Mouse (Mus musculus) thymus, adult 2 months (tissue): ENCODE measurements around the gene Plaur. TPM values are rescaled to one million over a fixed set of nuclear protein-coding genes. Genes with fewer than 3 reads are reported as not detected.
A peak's percentile ranks its signal among the peaks of the same experiment; 100 is the strongest.

Experiments used
- DNase-seq: peaks from one replicate; pipeline ENCODE4 v3.0.0; 2021
- H3K27ac ChIP-seq: fragments of 200-500 bp; 2 replicates; pipeline ENCODE4 v1.5.1; 2012; ENCODE audit warnings: low read length, control low read depth; ENCODE audit not compliant: control insufficient read depth, insufficient read depth
- H3K27me3 ChIP-seq: fragments of 200-500 bp; 2 replicates; pipeline ENCODE4 v1.6.1; 2012; ENCODE audit warnings: mild to moderate bottlenecking, low read length, moderate library complexity, mixed read lengths; ENCODE audit not compliant: control insufficient read depth, insufficient read depth
- H3K36me3 ChIP-seq: fragments of 200-500 bp; 2 replicates; pipeline ENCODE4 v1.6.1; 2012; ENCODE audit warnings: mild to moderate bottlenecking, low read length, moderate library complexity; ENCODE audit not compliant: control insufficient read depth, insufficient read depth
- H3K4me1 ChIP-seq: fragments of 200-500 bp; replicated peaks from 2 replicates; pipeline ENCODE4 v1.6.1; 2012; ENCODE audit warnings: low read length; ENCODE audit not compliant: control insufficient read depth, insufficient read depth
- H3K4me3 ChIP-seq: fragments of 200-500 bp; 2 replicates; pipeline ENCODE4 v1.5.1; 2012; ENCODE audit warnings: mild to moderate bottlenecking, low read length, control low read depth, moderate library complexity; ENCODE audit not compliant: control insufficient read depth, insufficient read depth
- CTCF ChIP-seq: fragments of 200-500 bp; IDR thresholded peaks from 2 replicates; pipeline ENCODE4 v1.5.1; 2012; ENCODE audit warnings: mild to moderate bottlenecking, control low read depth, low read length, moderate library complexity, borderline replicate concordance; ENCODE audit not compliant: control insufficient read depth, poor library complexity, insufficient read depth; ENCODE audit errors: extremely low read depth
- POLR2A ChIP-seq: fragments of 200-500 bp; IDR thresholded peaks from 2 replicates; pipeline ENCODE4 v1.6.1; 2012; ENCODE audit warnings: mild to moderate bottlenecking, low read length, control low read depth, moderate library complexity; ENCODE audit not compliant: control insufficient read depth, poor library complexity, insufficient read depth; ENCODE audit errors: extremely low read depth
- WGBS: fragments of 180-500 bp; shearing (Covaris S2); methylation state at CpG from one replicate; pipeline ENCODE4 v1.1.7; 2018; 5-methylcytosine and 5-hydroxymethylcytosine counted together
- polyA plus RNA-seq: library from polyadenylated mRNA; depleted of rRNA; stranded (reverse); fragments of >200 nt; gene quantifications from 2 replicates; pipeline ENCODE4 v1.2.3, GENCODE M21; 2012

Plaur gene
- polyA plus RNA-seq, 1 experiment: 9.5 TPM

GRCm38 (mm10) chr7:24430551-24431345, 31.5 kb upstream of the Plaur start:
- no peak for DNase-seq
- Histone ChIP-seq H3K4me3 (no peak overlapping the region), H3K36me3 (no peaks in the 10 kb centered on the region)

DNA sequence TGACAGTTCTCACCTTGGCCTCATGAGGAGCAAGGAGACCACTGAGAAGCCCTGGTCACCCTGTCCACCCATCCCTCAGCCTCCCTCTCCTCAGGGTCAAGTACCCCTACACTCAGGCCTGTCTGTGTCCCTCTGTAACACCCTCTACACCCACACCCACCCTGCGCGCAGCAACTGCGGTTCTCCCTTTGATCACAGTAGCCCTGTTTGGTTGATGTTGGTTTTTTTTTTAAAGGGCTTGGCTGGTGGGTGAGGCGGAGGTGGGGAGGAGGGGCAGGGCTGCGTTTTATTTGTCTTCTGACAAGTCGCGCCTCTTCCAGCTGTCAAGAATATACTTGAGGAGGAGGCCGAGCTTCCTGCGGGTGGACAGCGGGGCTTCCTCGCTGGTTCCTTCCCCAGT, 30.6 kb upstream of the Plaur start:
- no peaks in the 10 kb centered on the region for H3K27me3 ChIP-seq
- H3K27ac ChIP-seq: no peak overlapping the region
- TF ChIP-seq POLR2A (no peak), CTCF (no peak)
- peaks cover 19% of the 10 kb centered on the region for H3K4me1 ChIP-seq
- no peak overlapping the region for H3K4me3 ChIP-seq
- no peaks in the 10 kb centered on the region for H3K36me3 ChIP-seq
- DNase-seq: no peak
- WGBS: 56% methylated on average over 11 of the region's 11 CpGs

More at GRCm38 (mm10) chr7:24430551-24431345, 31.5 kb upstream of the Plaur start:
- no peaks in the 10 kb centered on the region for H3K27me3 ChIP-seq
- 71% methylated on average over 15 of the region's 15 CpGs for WGBS
- TF ChIP-seq POLR2A (no peak), CTCF (no peak)
- H3K4me1 ChIP-seq: peaks cover 19% of the 10 kb centered on the region
- H3K27ac ChIP-seq: peak overlapping the region; percentile 6; the same call in 1 of the 2 replicates

DNA sequence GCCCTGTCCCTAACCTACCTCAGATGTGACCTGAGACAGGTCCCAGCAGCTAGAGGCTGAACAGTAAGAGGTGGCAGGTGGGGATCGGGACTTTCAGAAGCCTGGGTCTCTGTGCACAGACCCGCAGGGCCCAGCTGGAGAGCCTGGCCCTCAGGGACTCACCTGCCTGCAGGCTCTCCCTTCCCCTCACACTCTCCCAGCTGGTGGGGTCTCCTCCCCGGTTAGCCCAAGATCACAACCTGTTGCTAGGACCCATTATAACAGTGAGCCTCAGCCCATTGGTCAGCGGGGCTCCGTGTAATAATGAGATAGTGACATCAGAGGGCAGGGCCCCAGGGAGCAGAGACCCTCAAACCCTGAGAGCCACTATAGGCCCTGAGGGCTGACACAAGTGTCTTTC, 27.0 kb upstream of the Plaur start:
- TF ChIP-seq POLR2A (no peak), CTCF (no peak)
- 96% methylated on average over 5 of the region's 5 CpGs for WGBS
- no peak for DNase-seq
- no peak overlapping the region for H3K27ac ChIP-seq
- H3K4me3 ChIP-seq: no peak overlapping the region
- no peaks in the 10 kb centered on the region for H3K36me3 ChIP-seq
- peaks cover 19% of the 10 kb centered on the region for H3K4me1 ChIP-seq
- no peaks in the 10 kb centered on the region for H3K27me3 ChIP-seq

- no peaks in the 10 kb centered on the region for H3K36me3 ChIP-seq
- DNase-seq: no peak
- WGBS: 57% methylated on average over 10 of the region's 10 CpGs
- no peaks in the 10 kb centered on the region; the same call in 1 of the 2 replicates for H3K4me1 ChIP-seq
- TF ChIP-seq POLR2A: no peak
- no peak for TF ChIP-seq CTCF
- H3K4me3 ChIP-seq: no peak overlapping the region
- no peak overlapping the region for H3K27ac ChIP-seq
- no peaks in the 10 kb centered on the region for H3K27me3 ChIP-seq
Observed at GRCm38 (mm10) chr7:24437981-24438380, 24.3 kb upstream of the Plaur start.

GRCm38 (mm10) chr7:24439191-24439590, 23.1 kb upstream of the Plaur start:
- Histone ChIP-seq H3K27ac (no peak overlapping the region), H3K27me3 (no peaks in the 10 kb centered on the region), H3K36me3 (no peaks in the 10 kb centered on the region), H3K4me3 (no peak overlapping the region), H3K4me1 (no peaks in the 10 kb centered on the region; the same call in 1 of the 2 replicates)
- no peak for TF ChIP-seq POLR2A
- no peak for TF ChIP-seq CTCF
- DNase-seq: no peak
- 81% methylated on average over 6 of the region's 6 CpGs for WGBS

GRCm38 (mm10) chr7:24439891-24440290, 22.4 kb upstream of the Plaur start:
- TF ChIP-seq POLR2A: no peak
- TF ChIP-seq CTCF: no peak
- DNase-seq: no peak
- 25% methylated on average over 7 of the region's 7 CpGs for WGBS
- Histone ChIP-seq H3K27ac (no peak overlapping the region), H3K4me3 (no peak overlapping the region), H3K4me1 (no peaks in the 10 kb centered on the region; the same call in 1 of the 2 replicates), H3K36me3 (no peaks in the 10 kb centered on the region), H3K27me3 (no peaks in the 10 kb centered on the region)
